Mouse (Mus musculus): Measurements from ENCODE around the gene Kif1a.
"Not testable (repeated sequence)": the region's sequence is repeated elsewhere in the genome, so short reads cannot be mapped to it uniquely, and the experiment has no call there.

Gene Kif1a

DNA sequence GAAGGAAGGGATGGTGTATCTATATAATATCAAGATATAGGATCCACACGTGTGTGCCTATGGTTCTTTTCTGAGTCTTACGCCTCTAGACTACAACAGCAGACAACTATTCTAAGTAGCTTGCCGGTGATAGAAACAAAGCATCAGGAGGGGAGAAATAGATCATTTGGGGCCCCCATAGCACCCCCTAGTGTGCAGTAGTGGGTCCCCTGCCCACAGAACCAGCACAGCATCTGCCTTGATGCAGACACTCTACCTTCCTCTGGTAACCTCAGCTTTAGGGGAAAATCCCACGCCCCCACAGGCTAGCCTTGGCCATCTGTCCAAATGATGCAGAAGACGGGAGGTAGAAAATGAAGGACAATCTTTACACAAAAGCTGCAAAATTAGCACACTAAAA, 116.8 kb downstream of the Kif1a start:
- in situ Hi-C loops (cut with MboI; ENCODE audit: low pct_unique_long_range_greater_than_20kb in 1 of 2, low sequenced_read_pairs in 2 of 2, unreplicated experiment in 1 of 2) = loop anchor here in 1 of 2 experiments (25.0 kb wide), 1 partner anchor 473 kb away; the partner anchor contains the start of gene Olfr1414

DNA sequence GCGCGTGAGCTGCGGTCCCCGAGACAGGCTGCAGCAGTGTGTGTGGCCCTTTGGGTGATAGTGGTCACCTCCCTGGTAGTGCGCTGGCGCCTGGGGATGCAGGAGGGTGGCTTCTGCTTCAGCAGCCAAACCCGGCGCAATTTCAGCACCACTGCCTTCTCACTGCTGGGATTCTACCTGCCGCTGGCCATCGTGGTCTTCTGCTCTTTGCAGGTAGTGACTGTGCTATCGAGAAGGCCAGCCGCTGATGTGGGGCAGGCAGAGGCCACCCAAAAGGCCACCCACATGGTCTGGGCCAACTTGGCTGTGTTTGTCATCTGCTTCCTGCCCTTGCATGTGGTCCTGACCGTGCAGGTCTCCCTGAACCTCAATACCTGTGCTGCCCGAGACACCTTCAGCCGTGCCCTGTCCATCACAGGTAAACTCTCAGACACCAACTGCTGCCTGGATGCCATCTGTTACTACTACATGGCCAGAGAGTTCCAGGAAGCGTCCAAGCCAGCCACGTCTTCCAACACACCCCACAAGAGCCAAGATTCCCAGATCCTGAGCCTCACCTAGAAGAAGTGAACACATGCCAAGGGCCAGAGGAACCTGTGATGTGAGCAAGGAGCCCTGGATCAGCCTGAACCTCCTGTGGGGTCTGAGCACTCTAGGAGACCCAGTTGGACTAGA, 118.7 kb downstream of the Kif1a start:
- in situ Hi-C loops (cut with MboI; ENCODE audit: low pct_unique_long_range_greater_than_20kb in 1 of 2, low sequenced_read_pairs in 2 of 2, unreplicated experiment in 1 of 2) = loop anchor here in 1 of 2 experiments (25.0 kb wide), 1 partner anchor 471 kb away; the partner anchor contains the start of gene Olfr1414

DNA sequence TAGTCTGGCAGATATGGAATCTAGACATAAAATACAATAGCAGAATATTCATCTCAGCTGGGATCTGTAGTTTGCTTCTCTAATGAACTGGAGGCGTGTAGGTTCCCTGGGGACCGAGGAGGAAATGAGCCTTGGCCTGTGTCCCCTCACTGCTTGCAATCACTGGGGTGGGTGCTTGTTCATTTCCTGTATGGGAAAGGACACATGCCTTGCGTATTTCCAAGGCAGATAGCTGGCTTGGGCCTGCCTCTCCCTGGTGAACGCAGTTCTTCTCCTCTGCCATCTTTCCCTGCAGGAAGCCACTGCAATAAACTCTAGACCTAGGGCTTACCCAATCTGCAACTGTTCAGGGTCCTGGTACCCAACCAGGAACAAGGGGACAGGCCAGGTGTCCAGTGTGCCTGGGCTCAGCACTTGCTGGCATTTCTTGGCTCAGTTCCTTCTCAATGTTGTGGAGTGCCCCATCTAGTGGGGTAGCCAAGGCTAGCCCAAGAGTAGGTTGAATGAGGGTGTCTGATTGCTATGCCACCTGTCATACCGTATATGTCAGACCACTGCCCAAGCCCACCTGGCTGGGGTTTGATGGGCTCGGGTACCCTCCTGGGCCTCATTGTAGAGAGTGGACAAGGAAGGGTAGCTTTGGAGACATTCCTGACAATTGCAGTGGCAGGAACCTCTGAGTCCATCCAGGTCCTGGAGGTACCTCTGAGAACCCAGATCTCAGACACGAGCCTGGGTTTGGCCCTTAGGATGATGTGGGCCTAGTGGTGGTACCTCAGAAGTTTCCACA, 120.5 kb downstream of the Kif1a start:
- in situ Hi-C loops (cut with MboI; ENCODE audit: low pct_unique_long_range_greater_than_20kb in 1 of 2, low sequenced_read_pairs in 2 of 2, unreplicated experiment in 1 of 2) = loop anchor here in 1 of 2 experiments (25.0 kb wide), 1 partner anchor 469 kb away; the partner anchor contains the start of gene Olfr1414

DNA sequence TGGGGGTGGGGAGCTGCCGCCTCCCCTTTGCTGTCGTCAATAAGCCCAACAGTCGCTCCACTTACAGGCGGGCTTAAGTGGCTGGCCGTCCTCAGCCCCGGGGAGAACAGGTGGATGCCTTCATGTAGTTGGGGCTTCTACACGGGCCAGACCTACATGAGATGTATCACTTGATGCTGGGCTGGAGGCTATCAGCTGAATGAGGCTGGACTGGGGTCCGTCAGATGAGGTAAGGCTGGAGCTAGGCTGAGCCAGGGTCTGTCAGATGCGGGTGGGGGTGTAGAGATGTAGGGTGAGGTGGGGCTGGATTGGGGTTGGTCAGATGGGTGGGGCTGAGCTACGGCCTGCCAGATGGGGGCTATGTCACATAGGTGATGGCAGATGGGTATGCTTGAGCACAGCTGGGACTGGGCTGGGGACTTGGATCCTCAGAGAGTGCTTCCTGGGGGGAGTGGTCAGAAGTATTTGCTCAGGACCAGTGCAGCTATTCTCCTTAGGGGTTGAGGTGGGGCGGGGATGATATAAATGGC, 122.6 kb downstream of the Kif1a start:
- in situ Hi-C loops (cut with MboI; ENCODE audit: low pct_unique_long_range_greater_than_20kb in 1 of 2, low sequenced_read_pairs in 2 of 2, unreplicated experiment in 1 of 2) = loop anchor here in 1 of 2 experiments (25.0 kb wide), 1 partner anchor 467 kb away; the partner anchor contains the start of gene Olfr1414

DNA sequence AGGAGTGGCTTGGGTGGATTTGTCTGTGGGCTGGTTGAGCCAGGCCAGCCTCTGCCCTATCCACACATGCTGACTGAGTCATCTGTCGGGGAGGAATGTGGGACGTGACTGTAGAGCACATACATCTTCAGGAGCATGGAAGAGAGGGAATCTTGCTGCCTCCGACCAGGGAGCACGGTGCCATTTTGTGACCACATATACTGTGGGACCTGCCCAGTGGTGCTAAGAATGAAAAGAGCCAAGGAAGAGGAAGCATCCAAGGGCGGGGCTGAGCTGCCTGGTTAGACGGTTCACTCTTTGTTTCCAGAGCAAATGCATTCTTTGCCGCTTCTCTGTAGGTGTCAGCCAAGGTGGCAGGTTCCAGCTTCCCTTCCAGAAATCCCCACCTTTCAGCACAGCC, 123.1 kb downstream of the Kif1a start:
- in situ Hi-C loops (cut with MboI; ENCODE audit: low pct_unique_long_range_greater_than_20kb in 1 of 2, low sequenced_read_pairs in 2 of 2, unreplicated experiment in 1 of 2) = loop anchor here in 1 of 2 experiments (25.0 kb wide), 1 partner anchor 466 kb away; the partner anchor contains the start of gene Olfr1414

DNA sequence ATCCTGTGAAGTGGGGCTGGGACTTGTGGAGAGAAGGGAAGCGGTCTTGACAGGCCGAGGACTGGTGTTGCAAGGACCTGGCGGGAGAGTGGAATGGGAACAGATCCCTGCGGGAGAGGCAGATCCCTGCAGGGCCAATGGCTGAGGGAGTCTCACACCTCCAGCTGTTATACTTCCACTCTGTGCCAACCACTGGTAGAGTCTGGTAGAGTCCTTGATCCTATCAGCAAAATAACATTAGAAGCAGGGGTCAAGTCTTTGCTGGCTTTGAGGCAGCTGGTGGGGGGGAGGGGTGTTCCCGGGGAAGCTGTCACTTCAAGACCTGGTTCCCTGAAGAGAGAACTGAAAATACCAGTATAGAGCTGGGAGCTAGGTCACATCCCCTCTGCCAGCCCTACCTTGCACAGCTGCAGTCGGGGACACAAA, 125.6 kb downstream of the Kif1a start:
- in situ Hi-C loops (cut with MboI; ENCODE audit: low pct_unique_long_range_greater_than_20kb in 1 of 2, low sequenced_read_pairs in 2 of 2, unreplicated experiment in 1 of 2) = loop anchor here in 1 of 2 experiments (25.0 kb wide), 1 partner anchor 464 kb away; the partner anchor contains the start of gene Olfr1414

DNA sequence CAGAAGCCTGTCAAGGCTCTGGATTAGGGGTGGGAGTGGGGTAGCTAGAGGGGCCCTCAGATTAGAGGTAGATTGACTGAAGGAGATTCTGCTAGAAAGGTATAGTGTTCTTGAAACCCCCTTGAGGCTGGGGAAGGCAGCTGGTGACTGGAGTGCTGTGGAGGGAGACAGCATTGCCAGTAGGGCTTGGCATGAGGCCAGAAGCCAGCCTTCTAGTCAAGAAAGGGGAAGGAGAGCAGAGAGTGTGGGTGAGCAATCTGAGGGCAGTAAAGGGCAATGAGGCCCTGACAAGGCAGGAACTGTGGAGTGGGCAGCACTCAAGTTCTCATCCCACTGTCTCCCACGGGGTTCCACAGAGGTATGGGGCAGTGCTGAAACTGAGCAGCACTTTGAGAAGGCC, 128.9 kb downstream of the Kif1a start:
- in situ Hi-C loops (cut with MboI; ENCODE audit: low pct_unique_long_range_greater_than_20kb in 1 of 2, low sequenced_read_pairs in 2 of 2, unreplicated experiment in 1 of 2) = no loop called here

DNA sequence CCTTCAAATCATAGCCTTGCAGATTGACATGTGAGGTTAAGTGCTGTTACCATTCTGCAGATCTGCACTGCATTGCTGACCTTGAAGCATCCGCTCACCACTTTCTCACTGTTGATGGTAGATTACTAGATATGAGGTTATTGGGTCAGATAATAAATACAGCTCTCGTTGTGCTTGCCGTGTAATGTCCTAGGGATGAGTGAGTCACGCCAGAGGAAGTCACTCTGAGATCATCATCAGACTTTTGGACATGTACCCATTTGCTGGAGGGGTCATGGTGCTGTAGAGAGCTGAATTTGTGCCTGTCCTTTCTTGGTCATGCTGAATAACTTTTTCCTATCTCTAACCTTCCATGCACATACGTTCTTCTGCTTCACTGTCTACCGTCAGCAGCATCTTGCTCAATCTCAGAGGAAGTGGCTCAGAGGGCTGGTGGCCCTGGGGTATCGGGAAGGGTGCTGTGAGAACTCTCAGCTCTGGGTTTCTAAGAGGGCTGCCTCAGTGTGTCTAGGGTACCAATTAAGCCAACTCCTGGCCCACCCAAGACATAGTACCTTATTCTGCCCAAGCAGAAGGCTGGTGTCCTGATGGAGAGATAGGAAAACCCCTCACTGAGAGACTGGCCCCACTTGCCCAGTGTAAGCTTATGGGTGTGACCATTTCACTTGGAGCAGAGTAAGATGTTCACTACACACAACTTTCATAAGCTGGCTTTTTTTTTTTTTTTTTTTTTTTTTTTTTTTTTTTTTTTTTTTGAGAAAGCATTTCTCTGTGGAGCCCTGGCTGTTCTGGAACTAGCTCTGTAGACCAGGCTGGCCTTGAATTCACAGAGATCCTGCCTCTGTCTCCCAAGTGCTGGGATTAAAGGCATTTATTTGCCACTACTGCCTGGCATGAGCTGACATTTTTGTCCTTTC, 129.6 kb downstream of the Kif1a start:
- in situ Hi-C loops (cut with MboI; ENCODE audit: low pct_unique_long_range_greater_than_20kb in 1 of 2, low sequenced_read_pairs in 2 of 2, unreplicated experiment in 1 of 2) = no loop called here

DNA sequence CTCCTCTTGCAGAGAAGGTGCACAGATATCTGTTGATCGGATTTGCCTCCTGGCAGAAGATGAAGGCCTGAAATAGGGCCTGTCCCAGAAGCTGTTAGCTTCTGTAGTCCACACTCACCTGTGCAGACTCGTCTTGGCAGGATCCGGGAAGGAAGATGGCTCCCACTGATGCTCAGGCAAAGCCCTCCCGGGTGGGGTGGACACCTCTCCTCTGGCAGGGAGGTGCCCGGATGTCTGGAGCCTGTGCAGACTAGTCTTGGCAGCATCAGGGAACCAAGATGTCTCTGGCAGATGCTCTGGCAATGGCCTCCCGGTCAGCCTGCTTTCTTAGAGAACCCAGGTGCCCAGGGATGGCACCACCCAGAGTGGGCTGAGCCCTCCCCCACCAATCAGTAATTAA, 131.0 kb downstream of the Kif1a start:
- in situ Hi-C loops (cut with MboI; ENCODE audit: low pct_unique_long_range_greater_than_20kb in 1 of 2, low sequenced_read_pairs in 2 of 2, unreplicated experiment in 1 of 2) = not testable (repeated sequence)

Data from mouse embryonic stem cell (cell line).